Mouse (Mus musculus): Measurements from ENCODE around the gene Slc5a10.

DNA sequence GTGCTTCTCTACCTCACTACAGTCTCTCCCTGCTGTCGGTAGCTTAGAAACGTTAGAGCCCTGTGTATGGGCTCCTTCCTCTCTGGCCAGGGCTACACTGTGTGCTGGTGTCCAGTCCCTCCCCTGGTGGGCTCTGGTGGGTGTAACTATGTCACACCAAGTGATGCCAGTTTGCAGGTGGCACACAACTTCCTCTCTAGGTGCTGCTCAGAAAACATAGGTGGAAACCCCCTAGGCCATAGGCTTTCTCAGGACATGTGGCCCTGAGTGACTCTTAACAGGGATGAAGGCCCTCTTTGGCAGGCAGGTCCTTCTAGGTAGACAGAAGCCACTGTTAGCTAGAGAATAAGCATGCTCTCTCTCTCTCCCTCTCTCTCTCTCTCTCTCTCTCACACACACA lies 63.2 kb downstream of the Slc5a10 start:
- TF ChIP-seq CTCF (IDR thresholded peaks at IDR 0.05) (no peak), EP300 (IDR thresholded peaks at IDR 0.05) (no peak)

Measured in lung, postnatal 0 days (tissue).